In the genomic region with DNA sequence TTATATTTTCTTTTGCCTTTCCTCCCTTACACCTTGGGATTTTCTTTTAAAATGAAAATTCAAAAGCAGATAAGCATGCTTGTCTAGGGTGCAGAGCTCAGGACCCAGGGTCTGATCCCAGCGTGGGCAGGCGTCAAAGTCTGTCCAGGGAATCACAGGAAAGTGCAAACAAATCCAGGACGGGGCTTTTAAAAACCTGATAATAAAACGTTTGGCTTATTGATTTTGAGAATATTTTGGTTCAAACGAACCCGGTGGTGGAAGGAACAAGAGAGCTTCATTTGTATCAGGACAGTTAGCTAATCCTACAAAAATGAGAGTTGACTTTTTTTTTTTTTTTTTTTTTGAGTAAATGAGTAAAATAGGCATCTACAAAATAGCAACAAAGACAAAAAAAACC, we compare ENCODE assay signal across 21 mouse cellular contexts. TPM values are rescaled to one million over a fixed set of nuclear protein-coding genes. Genes with fewer than 3 reads are reported as not detected.
DNase-seq lines count a peak whose midpoint lies in the region; ATAC-seq and TF ChIP-seq lines count a peak whose summit lies in the region.
"Had no signal": no experiment of that assay in that cellular context is flagged by ENCODE, and none has a peak within 500 bp of the region (broad histone marks: within the 10 kb centered on the region; RNA-seq: fewer than 3 reads in every experiment).

No protein-coding gene starts in this region.

- no peaks in the 10 kb centered on the region for H3K27me3 ChIP-seq in liver, adult 2 months (ENCODE audit: control insufficient read depth, insufficient read depth, low read length)
- no peaks in the 10 kb centered on the region for H3K27me3 ChIP-seq in liver, embryonic 12.5 days (replicated peaks)
- H3K27me3 ChIP-seq in midbrain, embryonic 11.5 days (ENCODE audit: control insufficient read depth, insufficient read depth, low read length): no peaks in the 10 kb centered on the region
- H3K27me3 ChIP-seq in midbrain, embryonic 14.5 days (ENCODE audit: control insufficient read depth, insufficient read depth, low read length): no peaks in the 10 kb centered on the region
- H3K27me3 ChIP-seq: CH12.LX, Patski had no signal

- H3K4me1 ChIP-seq in liver, adult 2 months (ENCODE audit: control insufficient read depth, insufficient read depth, low read length): peaks cover 20% of the 10 kb centered on the region
- peaks cover 24% of the 10 kb centered on the region for H3K4me1 ChIP-seq in liver, embryonic 12.5 days
- no peaks in the 10 kb centered on the region for H3K4me1 ChIP-seq in midbrain, embryonic 11.5 days (ENCODE audit: control insufficient read depth, insufficient read depth, low read length)
- no peaks in the 10 kb centered on the region for H3K4me1 ChIP-seq in midbrain, embryonic 14.5 days (ENCODE audit: control insufficient read depth, insufficient read depth, low read length)

- H3K9ac ChIP-seq in liver, adult 2 months (ENCODE audit: low read depth, low read length): no peak overlapping the region
- H3K9ac ChIP-seq in liver, embryonic 12.5 days: no peak overlapping the region
- H3K9ac ChIP-seq in midbrain, embryonic 11.5 days (ENCODE audit: low read length): no peak overlapping the region
- no peak overlapping the region for H3K9ac ChIP-seq in midbrain, embryonic 14.5 days (replicated peaks; ENCODE audit: low read length)

- peak; percentile 37 for DNase-seq in heart, adult 11 months
- no peak for DNase-seq in heart, adult 9 months (ENCODE audit: low spot score in 2 of 2)
- DNase-seq in liver, adult 2 months (ENCODE audit: extremely low read depth, low read depth, low spot score): peak; percentile 65
- DNase-seq in midbrain, embryonic 11.5 days (ENCODE audit: low spot score, missing footprints): peak; percentile 66
- no peak for DNase-seq in midbrain, embryonic 14.5 days
- DNase-seq: adrenal gland, adult 2 months; adrenal gland, adult 8-10 months; adrenal gland, postnatal 10 days; adrenal gland, postnatal 14 days; adrenal gland, postnatal 25 days; adrenal gland, postnatal 36 days; B cell, adult 2 months; cerebellum, adult 11 months; cerebellum, adult 11-12 months; cerebellum, adult 18-20 months had no signal

- no peaks in the 10 kb centered on the region for H3K79me2 ChIP-seq in liver, adult 2 months (ENCODE audit: control insufficient read depth, insufficient read depth, low read length)

- no peak for TF ChIP-seq CTCF in liver, adult 2 months (IDR thresholded peaks at IDR 0.05; ENCODE audit: low read depth, low read length)

- H3K4me3 ChIP-seq in liver, adult 2 months (ENCODE audit: insufficient read depth, low read depth, low read length): no peak overlapping the region
- no peak overlapping the region for H3K4me3 ChIP-seq in liver, embryonic 12.5 days
- H3K4me3 ChIP-seq in midbrain, embryonic 11.5 days (ENCODE audit: low read depth, low read length): no peak overlapping the region
- no peak overlapping the region for H3K4me3 ChIP-seq in midbrain, embryonic 14.5 days (replicated peaks; ENCODE audit: low read depth, low read length)

- TF ChIP-seq POLR2A in liver, adult 2 months (IDR thresholded peaks at IDR 0.05; ENCODE audit: extremely low read depth, insufficient read depth, low read length): no peak

- ATAC-seq in liver, embryonic 12.5 days: no peak
- ATAC-seq in midbrain, embryonic 11.5 days (ENCODE audit: low FRiP score): no peak
- ATAC-seq in midbrain, embryonic 14.5 days (ENCODE audit: low FRiP score, low TSS enrichment): no peak
- ATAC-seq: activated CD4-positive, CD25-positive, alpha-beta regulatory T cell, adult 4 months; CD4-positive, CD25-positive, alpha-beta regulatory T cell, adult 4 months; Patski had no signal

- WGBS in liver, adult 2 months: 10% methylated on average over 6 of the region's 6 CpGs
- 60% methylated on average over 6 of the region's 6 CpGs for WGBS in liver, embryonic 12.5 days (ENCODE audit: insufficient replicate concordance)
- 88% methylated on average over 6 of the region's 6 CpGs for WGBS in midbrain, embryonic 11.5 days
- WGBS in midbrain, embryonic 14.5 days: 81% methylated on average over 6 of the region's 6 CpGs

- 0 out of 2 replicates have a peak overlapping the region, but pooled peaks have one; percentile 27 for H3K27ac ChIP-seq in liver, adult 2 months (replicated peaks; ENCODE audit: insufficient read depth, low read depth, low read length)
- no peak overlapping the region for H3K27ac ChIP-seq in liver, embryonic 12.5 days
- H3K27ac ChIP-seq in midbrain, embryonic 11.5 days (ENCODE audit: low read depth, low read length): no peak overlapping the region
- no peak overlapping the region for H3K27ac ChIP-seq in midbrain, embryonic 14.5 days (replicated peaks; ENCODE audit: low read depth, low read length)

- no peaks in the 10 kb centered on the region for H3K9me3 ChIP-seq in liver, embryonic 12.5 days (replicated peaks)
- H3K9me3 ChIP-seq in midbrain, embryonic 11.5 days (ENCODE audit: control insufficient read depth, low read length): no peaks in the 10 kb centered on the region
- no peaks in the 10 kb centered on the region for H3K9me3 ChIP-seq in midbrain, embryonic 14.5 days (ENCODE audit: control insufficient read depth, low read length)
- H3K9me3 ChIP-seq: G1E had no signal

- no peak overlapping the region for H3K4me2 ChIP-seq in liver, embryonic 12.5 days
- H3K4me2 ChIP-seq in midbrain, embryonic 11.5 days: no peak overlapping the region
- no peak overlapping the region for H3K4me2 ChIP-seq in midbrain, embryonic 14.5 days (ENCODE audit: low read length)

- H3K36me3 ChIP-seq in liver, adult 2 months (ENCODE audit: control insufficient read depth, insufficient read depth, low read length): peaks cover 11% of the 10 kb centered on the region
- H3K36me3 ChIP-seq in liver, embryonic 12.5 days: peaks cover 13% of the 10 kb centered on the region
- H3K36me3 ChIP-seq in midbrain, embryonic 11.5 days (ENCODE audit: control insufficient read depth, insufficient read depth, low read length): no peaks in the 10 kb centered on the region
- H3K36me3 ChIP-seq in midbrain, embryonic 14.5 days (ENCODE audit: control insufficient read depth, insufficient read depth, low read length): peaks cover 26% of the 10 kb centered on the region

RNA-seq across cellular contexts. Expression of a gene that starts 14.2 kb away (rescaled TPM):
- total RNA-seq in liver, adult 2 months (2014; rRNA removed): 30.8 and 36.7 TPM in 2 replicates
- 41.8 and 47.4 TPM in 2 replicates for polyA plus RNA-seq in liver, adult 2 months (2012; rRNA removed)
- polyA plus RNA-seq in liver, embryonic 12.5 days (2016; fragmentation: Nextera tagmentation; extraction: Ambion mirVana): 15.0 and 16.7 TPM in 2 replicates
- 39.7 and 42.2 TPM in 2 replicates for polyA plus RNA-seq in midbrain, embryonic 11.5 days (2014; fragmentation: Nextera tagmentation; extraction: Ambion mirVana)
- 32.5 and 43.3 TPM in 2 replicates for polyA plus RNA-seq in midbrain, embryonic 14.5 days (2014; fragmentation: Nextera tagmentation; extraction: Ambion mirVana)

RNA-seq across cellular contexts. Expression of a gene that starts 32.7 kb away (rescaled TPM):
- 14.7 and 16.5 TPM in 2 replicates for total RNA-seq in liver, adult 2 months (2014; rRNA removed)
- 18.0 and 19.0 TPM in 2 replicates for polyA plus RNA-seq in liver, adult 2 months (2012; rRNA removed)
- 4.8 and 6.1 TPM in 2 replicates for polyA plus RNA-seq in liver, embryonic 12.5 days (2016; fragmentation: Nextera tagmentation; extraction: Ambion mirVana)
- 9.7 and 9.8 TPM in 2 replicates for polyA plus RNA-seq in midbrain, embryonic 11.5 days (2014; fragmentation: Nextera tagmentation; extraction: Ambion mirVana)
- polyA plus RNA-seq in midbrain, embryonic 14.5 days (2014; fragmentation: Nextera tagmentation; extraction: Ambion mirVana): 12.8 and 14.0 TPM in 2 replicates

RNA-seq across cellular contexts. Expression of a gene that starts 36.1 kb away (rescaled TPM):
- 6.6 and 8.7 TPM in 2 replicates for total RNA-seq in liver, adult 2 months (2014; rRNA removed)
- 2.5 and 3.8 TPM in 2 replicates for polyA plus RNA-seq in liver, adult 2 months (2012; rRNA removed)
- polyA plus RNA-seq in liver, embryonic 12.5 days (2016; fragmentation: Nextera tagmentation; extraction: Ambion mirVana): 10.1 and 10.5 TPM in 2 replicates
- 23.6 and 24.0 TPM in 2 replicates for polyA plus RNA-seq in midbrain, embryonic 11.5 days (2014; fragmentation: Nextera tagmentation; extraction: Ambion mirVana)
- 24.5 and 27.3 TPM in 2 replicates for polyA plus RNA-seq in midbrain, embryonic 14.5 days (2014; fragmentation: Nextera tagmentation; extraction: Ambion mirVana)

RNA-seq across cellular contexts. Expression of a gene that starts 36.6 kb away (rescaled TPM):
- total RNA-seq in liver, adult 2 months (2014; rRNA removed): 28.3 and 31.6 TPM in 2 replicates
- 6.0 and 7.9 TPM in 2 replicates for polyA plus RNA-seq in liver, adult 2 months (2012; rRNA removed)
- polyA plus RNA-seq in liver, embryonic 12.5 days (2016; fragmentation: Nextera tagmentation; extraction: Ambion mirVana): 15.5 and 15.9 TPM in 2 replicates
- 21.2 and 25.6 TPM in 2 replicates for polyA plus RNA-seq in midbrain, embryonic 11.5 days (2014; fragmentation: Nextera tagmentation; extraction: Ambion mirVana)
- polyA plus RNA-seq in midbrain, embryonic 14.5 days (2014; fragmentation: Nextera tagmentation; extraction: Ambion mirVana): 25.4 and 28.6 TPM in 2 replicates

Comparison
In these comparisons a context has a peak if more than half of its experiments do, and no peak if none do; other contexts are left out.
1. DNase-seq: peak in heart, adult 11 months (single experiment), liver, adult 2 months (single experiment) and midbrain, embryonic 11.5 days (single experiment); none in heart, adult 9 months (0 of 2) and midbrain, embryonic 14.5 days (single experiment).